Mouse (Mus musculus) layer of hippocampus, postnatal 14 days (tissue): ENCODE data around the gene Gm20815. TPM values are rescaled to one million over a fixed set of nuclear protein-coding genes. Genes with fewer than 3 reads are reported as not detected.
"Not testable (repeated sequence)": the region's sequence is repeated elsewhere in the genome, so short reads cannot be mapped to it uniquely, and the experiment has no call there.

Experiments used
- DNase-seq, 2 experiments: peaks; one replicate each; pipeline ENCODE4 v3.0.0; 2021 to 2022; ENCODE audit warnings: low spot score in 2 of 2, mixed read lengths in 1 of 2
- long read RNA-seq, 2 experiments: library from polyadenylated mRNA; stranded (forward); transcript quantifications; one replicate each; pipeline ENCODE4 v2.0.0; 2021
- total RNA-seq, 2 experiments: library from RNA; stranded (reverse); gene quantifications; 2 replicates each; pipeline ENCODE4 v1.2.3; 2021

Gene Gm20815
- total RNA-seq = not detected
- long read RNA-seq, experiment 1 = 0 reads
- long read RNA-seq, experiment 2 = 0 reads

- DNase-seq = not testable (repeated sequence)
Observed at GRCm38 (mm10) chrY:8835069-8835468, at the start of gene Gm20815. Gene Gm20815, minus strand, starts transcription at chrY:8835169.
